Mouse (Mus musculus) CH12.LX (cell line): ENCODE results near the gene Arcn1. TPM values are rescaled to one million over a fixed set of nuclear protein-coding genes. Genes with fewer than 3 reads are reported as not detected.

ENCODE experiments used
- DNase-seq: peaks from one replicate; pipeline ENCODE4 v3.0.0-alpha.2; 2013; ENCODE audit errors: extremely low read depth
- H3K27ac ChIP-seq: 2 replicates; pipeline ENCODE4 v1.5.1; 2012; ENCODE audit warnings: low read depth, mild to moderate bottlenecking, control low read depth, moderate library complexity; ENCODE audit not compliant: insufficient read depth
- H3K27me3 ChIP-seq: replicated peaks from 2 replicates; pipeline ENCODE3; 2012; ENCODE audit warnings: inconsistent platforms
- H3K36me3 ChIP-seq, 2 experiments: replicated peaks in 1 of 2; 2 replicates each; pipeline versions ENCODE3 to v1.6.1; 2012; ENCODE audit warnings: inconsistent platforms in 1 of 2, low read length in 1 of 2, mild to moderate bottlenecking in 1 of 2, mixed read lengths in 1 of 2, moderate library complexity in 1 of 2; ENCODE audit not compliant: control insufficient read depth in 1 of 2, insufficient read depth in 1 of 2
- H3K4me1 ChIP-seq, 2 experiments: 2 replicates each; pipeline ENCODE4 v1.6.1; 2012; ENCODE audit warnings: inconsistent platforms in 1 of 2, moderate library complexity in 1 of 2; ENCODE audit not compliant: insufficient read depth in 2 of 2, control insufficient read depth in 1 of 2
- H3K4me2 ChIP-seq: 2 replicates; pipeline ENCODE4 v1.6.1; 2012; ENCODE audit warnings: low read depth, mild to moderate bottlenecking, control low read depth; ENCODE audit not compliant: poor library complexity, insufficient read depth, severe bottlenecking
- H3K4me3 ChIP-seq, 3 experiments: fragments of 150-350 bp in 1 of 3; sonication (generic) in 1 of 3; replicated peaks in 1 of 3; 2 replicates each; pipeline versions ENCODE3 to v1.5.1; 2011 to 2012; ENCODE audit warnings: low read depth in 2 of 3, low read length in 2 of 3, mild to moderate bottlenecking in 2 of 3, moderate library complexity in 2 of 3, control low read depth in 1 of 3, improper control_type of control experiment in 1 of 3, inconsistent platforms in 1 of 3, mixed read lengths in 1 of 3; ENCODE audit not compliant: poor library complexity in 1 of 3
- H3K79me2 ChIP-seq: replicated peaks from 2 replicates; pipeline ENCODE4 v1.6.1; 2012; ENCODE audit warnings: mild to moderate bottlenecking, moderate library complexity; ENCODE audit not compliant: control insufficient read depth, poor library complexity, insufficient read depth, severe bottlenecking; ENCODE audit errors: extremely low read depth
- H3K9ac ChIP-seq: 2 replicates; pipeline ENCODE4 v1.6.1; 2012; ENCODE audit warnings: low read depth, mild to moderate bottlenecking, control low read depth, moderate library complexity; ENCODE audit not compliant: insufficient read depth
- H3K9me3 ChIP-seq: replicated peaks from 2 replicates; pipeline ENCODE3; 2012; ENCODE audit warnings: low read length, inconsistent platforms, mixed read lengths
- CHD2 ChIP-seq: IDR thresholded peaks from 2 replicates; pipeline ENCODE4 v1.6.1; 2011; ENCODE audit warnings: low read length, improper control_type of control experiment
- CTCF ChIP-seq, 2 experiments: IDR thresholded peaks in 1 of 2; conservative IDR thresholded peaks in 1 of 2; 2 replicates each; pipeline ENCODE4 v1.5.1; 2011 to 2012; ENCODE audit warnings: low read depth in 2 of 2, low read length in 2 of 2, improper control_type of control experiment in 1 of 2, inconsistent platforms in 1 of 2, mild to moderate bottlenecking in 1 of 2, moderate library complexity in 1 of 2
- E2F4 ChIP-seq: IDR thresholded peaks from 2 replicates; pipeline ENCODE4 v1.6.1; 2011; ENCODE audit warnings: low read depth, low read length, improper control_type of control experiment; ENCODE audit not compliant: insufficient replicate concordance
- ELF1 ChIP-seq: IDR thresholded peaks from 2 replicates; pipeline ENCODE4 v1.6.1; 2014; ENCODE audit warnings: low read depth, mild to moderate bottlenecking, inconsistent platforms, low read length, improper control_type of control experiment
- GABPA ChIP-seq: IDR thresholded peaks from 2 replicates; pipeline ENCODE4 v1.6.1; 2012; ENCODE audit warnings: low read depth, low read length, improper control_type of control experiment, inconsistent platforms; ENCODE audit not compliant: insufficient replicate concordance
- HCFC1 ChIP-seq: IDR thresholded peaks from 2 replicates; pipeline ENCODE4 v1.6.1; 2012; ENCODE audit warnings: low read depth, mild to moderate bottlenecking, inconsistent platforms, low read length, improper control_type of control experiment
- IRF4 ChIP-seq: IDR thresholded peaks from 2 replicates; pipeline ENCODE4 v1.6.1; 2014; ENCODE audit warnings: low read depth, mild to moderate bottlenecking, inconsistent platforms, low read length, improper control_type of control experiment
- KAT2A ChIP-seq: IDR thresholded peaks from 2 replicates; pipeline ENCODE4 v1.6.1; 2012; ENCODE audit warnings: low read length, improper control_type of control experiment, inconsistent platforms; ENCODE audit not compliant: insufficient replicate concordance
- MAX ChIP-seq: IDR thresholded peaks from 2 replicates; pipeline ENCODE4 v1.6.1; 2011; ENCODE audit warnings: low read length, improper control_type of control experiment
- MAZ ChIP-seq: IDR thresholded peaks from 2 replicates; pipeline ENCODE4 v1.6.1; 2012; ENCODE audit warnings: low read depth, mild to moderate bottlenecking, inconsistent platforms, low read length, improper control_type of control experiment, moderate library complexity
- MEF2A ChIP-seq: IDR thresholded peaks from 2 replicates; pipeline ENCODE4 v1.6.1; 2014; ENCODE audit warnings: low read depth, mild to moderate bottlenecking, inconsistent platforms, low read length, improper control_type of control experiment, borderline replicate concordance
- MYC ChIP-seq: IDR thresholded peaks from 2 replicates; pipeline ENCODE4 v1.6.1; 2011; ENCODE audit warnings: low read depth, mild to moderate bottlenecking, improper control_type of control experiment, low read length
- NRF1 ChIP-seq: IDR thresholded peaks from 2 replicates; pipeline ENCODE4 v1.6.1; 2014; ENCODE audit warnings: low read depth, mild to moderate bottlenecking, inconsistent platforms, low read length, improper control_type of control experiment, moderate library complexity
- PAX5 ChIP-seq: IDR thresholded peaks from 2 replicates; pipeline ENCODE4 v1.6.1; 2012; ENCODE audit warnings: low read length, inconsistent platforms, mixed read lengths
- POLR2A ChIP-seq: IDR thresholded peaks from 2 replicates; pipeline ENCODE4 v1.6.1; 2011; ENCODE audit warnings: low read depth, mild to moderate bottlenecking, improper control_type of control experiment, low read length
- RAD21 ChIP-seq: IDR thresholded peaks from 2 replicates; pipeline ENCODE4 v1.6.1; 2011; ENCODE audit warnings: low read depth, mild to moderate bottlenecking, low read length, improper control_type of control experiment, moderate library complexity
- RCOR1 ChIP-seq: conservative IDR thresholded peaks from 2 replicates; pipeline ENCODE4 v1.6.1; 2012; ENCODE audit warnings: low read depth, mild to moderate bottlenecking, inconsistent platforms, low read length, improper control_type of control experiment
- SIN3A ChIP-seq: IDR thresholded peaks from 2 replicates; pipeline ENCODE4 v1.6.1; 2012; ENCODE audit warnings: low read length, improper control_type of control experiment, inconsistent platforms
- SMC3 ChIP-seq: IDR thresholded peaks from 2 replicates; pipeline ENCODE4 v1.6.1; 2011; ENCODE audit warnings: low read depth, low read length, improper control_type of control experiment
- TBP ChIP-seq: conservative IDR thresholded peaks from 2 replicates; pipeline ENCODE4 v1.6.1; 2011; ENCODE audit warnings: low read depth, low read length, improper control_type of control experiment
- TCF12 ChIP-seq: IDR thresholded peaks from 2 replicates; pipeline ENCODE4 v1.6.1; 2014; ENCODE audit warnings: low read depth, mild to moderate bottlenecking, inconsistent platforms, low read length, improper control_type of control experiment
- USF1 ChIP-seq: IDR thresholded peaks from 2 replicates; pipeline ENCODE4 v1.6.1; 2014; ENCODE audit warnings: low read depth, mild to moderate bottlenecking, inconsistent platforms, low read length, improper control_type of control experiment
- USF2 ChIP-seq: conservative IDR thresholded peaks from 2 replicates; pipeline ENCODE4 v1.6.1; 2011; ENCODE audit warnings: low read depth, low read length, improper control_type of control experiment
- ZMIZ1 ChIP-seq: IDR thresholded peaks from 2 replicates; pipeline ENCODE4 v1.6.1; 2012; ENCODE audit warnings: low read depth, mild to moderate bottlenecking, inconsistent platforms, low read length, improper control_type of control experiment
- ZNF384 ChIP-seq: IDR thresholded peaks from 2 replicates; pipeline ENCODE4 v1.6.1; 2012; ENCODE audit warnings: low read depth, low read length, improper control_type of control experiment, inconsistent platforms
- dilution Hi-C: fragments of 300-500 bp; cut with MboI; formaldehyde crosslinking; loops from 2 replicates; pipeline ENCODE4 v1.14.3; 2020; ENCODE audit warnings: low sequenced_read_pairs; ENCODE audit not compliant: extremely low pct_unique_long_range_greater_than_20kb, extremely low pct_ligation_motif_present
- in situ Hi-C: fragments of 300-500 bp; cut with MboI; formaldehyde crosslinking; loops from 3 replicates; pipeline ENCODE4 v1.14.3; 2019; ENCODE audit warnings: low sequenced_read_pairs, low pct_ligation_motif_present, low pct_unique_long_range_greater_than_20kb, mixed read lengths
- polyA plus RNA-seq: library from polyadenylated mRNA; unstranded; fragments of >175 nt; gene quantifications from 2 replicates; pipeline ENCODE4 v1.2.1, GENCODE M21; 2012; ENCODE audit warnings: low read depth; ENCODE audit not compliant: insufficient read length
- total RNA-seq, 2 experiments: library from RNA; depleted of rRNA; stranded (reverse); fragments of 300-350 nt in 1 of 2; fragments of >200 nt in 1 of 2; gene quantifications; 2 replicates each; pipeline ENCODE4 v1.2.3; 2012 to 2014

Arcn1 gene
- total and polyA plus RNA-seq, 3 experiments, result 79.4 to 150 (median 127) TPM

DNA sequence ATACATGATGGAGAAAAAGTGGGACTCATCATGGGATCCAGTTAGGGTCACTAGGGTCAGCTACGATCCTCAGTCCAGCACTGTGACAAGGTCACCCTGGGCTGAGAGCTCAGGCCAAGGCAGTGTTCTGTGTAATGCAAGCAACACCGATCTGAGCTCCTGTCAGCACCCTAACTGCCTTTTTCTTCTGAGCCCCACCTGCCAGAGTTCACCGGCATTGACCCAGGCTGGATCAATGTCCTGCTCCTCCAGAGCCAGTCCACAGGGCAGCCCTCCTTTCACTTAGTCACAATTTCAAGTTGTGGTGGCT is 45.8 kb downstream of the Arcn1 start:
- H3K9ac ChIP-seq, result no peak overlapping the region
- TF ChIP-seq TBP (no peak), SMC3 (no peak), USF1 (no peak), ZNF384 (no peak), E2F4 (no peak), MAZ (no peak), MEF2A (no peak), PAX5 (no peak), RAD21 (no peak), MAX (no peak), CHD2 (no peak), RCOR1 (no peak), MYC (no peak), GABPA (no peak), SIN3A (no peak), USF2 (no peak)
- TF ChIP-seq, all 38 proteins: peak for 0
- no peaks in the 10 kb centered on the region for H3K79me2 ChIP-seq
- dilution Hi-C loops, result no loop called here
- H3K36me3 ChIP-seq, result peaks cover 0 to 22% of the 10 kb centered on the region in 2 experiments
- no peak for DNase-seq
- peaks cover 17 to 71% of the 10 kb centered on the region in 2 experiments for H3K4me1 ChIP-seq
- no peak overlapping the region for H3K27ac ChIP-seq
- in situ Hi-C loops, result no loop called here
- H3K4me3 ChIP-seq, result peak overlapping the region in 1 of 3 experiments; percentile 77
- no peaks in the 10 kb centered on the region for H3K27me3 ChIP-seq
- no peaks in the 10 kb centered on the region for H3K9me3 ChIP-seq
- 0 out of 2 replicates have a peak overlapping the region, but pooled peaks have one; percentile 94 for H3K4me2 ChIP-seq

DNA sequence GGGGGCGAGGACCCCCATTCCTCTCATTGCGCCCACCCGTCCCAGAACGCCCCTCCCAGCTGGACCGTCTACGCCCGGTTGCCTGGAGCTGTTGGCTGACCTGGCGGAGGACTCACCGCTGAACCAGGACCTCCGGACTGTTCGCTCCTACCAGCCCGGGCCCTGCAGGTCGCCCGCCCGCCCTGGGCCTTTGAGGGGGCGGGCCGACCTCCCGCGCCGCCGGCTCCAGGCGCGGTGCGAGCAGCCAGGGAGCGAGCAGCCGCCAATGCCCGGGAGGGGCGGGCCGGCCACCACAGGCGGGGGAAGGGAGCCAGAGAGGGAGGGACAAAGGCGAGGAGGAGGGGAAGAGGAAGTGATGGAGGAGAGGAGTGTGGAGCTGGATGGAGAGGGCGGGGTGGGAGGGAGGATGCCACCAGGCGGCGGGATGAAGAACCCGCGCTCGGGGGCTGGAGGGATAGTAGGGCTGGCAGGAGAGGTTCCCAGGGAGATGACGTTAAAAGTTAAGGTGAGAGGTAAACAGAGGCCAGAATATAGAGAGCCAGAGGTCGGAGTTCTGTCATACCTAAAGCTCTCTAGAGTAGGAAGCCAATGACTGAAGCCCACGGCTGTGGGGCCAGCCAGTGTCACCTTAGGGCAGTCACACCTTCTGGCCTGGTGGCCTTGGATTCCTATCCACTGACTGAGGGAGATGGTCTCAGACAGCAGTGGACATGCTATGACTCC is 46.3 kb downstream of the Arcn1 start:
- H3K9ac ChIP-seq, result peak overlapping the region; percentile 59
- H3K27ac ChIP-seq, result no peak overlapping the region
- H3K4me1 ChIP-seq, result peaks cover 17 to 68% of the 10 kb centered on the region in 2 experiments
- DNase-seq, result peak; percentile 79
- TF ChIP-seq SIN3A (peak; percentile 16; the same call in 1 of the 2 replicates), KAT2A (no peak), POLR2A (peak; percentile 11; the same call in 1 of the 2 replicates), MAX (no peak), MAZ (peak; percentile 75), ELF1 (peak; percentile 70; the same call in 1 of the 2 replicates), CHD2 (peak; percentile 77; the same call in 1 of the 2 replicates), NRF1 (0 out of 2 replicates have a peak, but pooled peaks have one; percentile 31), TCF12 (peak; percentile 31; the same call in 1 of the 2 replicates), ZMIZ1 (0 out of 2 replicates have a peak, but pooled peaks have one; percentile 43), CTCF (conservative IDR thresholded peaks at IDR 0.05 in 1 of 2, IDR thresholded peaks at IDR 0.05 in 1 of 2; ENCODE audit: low read depth in 2 of 2, low read length in 2 of 2) (peak in 1 of 2 experiments; percentile 43; a peak in 2 of 4 replicates), HCFC1 (peak; percentile 51), IRF4 (no peak)
- TF ChIP-seq, all 38 proteins: peak for 10
- in situ Hi-C loops (no loop called here), dilution Hi-C loops (no loop called here)
- Histone ChIP-seq H3K9me3 (no peaks in the 10 kb centered on the region), H3K27me3 (no peaks in the 10 kb centered on the region), H3K36me3 (peaks cover under 1 to 23% of the 10 kb centered on the region in 2 experiments), H3K4me3 (peak overlapping the region; percentile 72 to 81 (median 77)), H3K79me2 (no peaks in the 10 kb centered on the region), H3K4me2 (peak overlapping the region; percentile 94)
